Mouse (Mus musculus) liver, embryonic 15.5 days (tissue): ENCODE measurements at regions not wholly inside any gene's neighbourhood (a gene's known extent, or its start where the extent isn't known, plus 50 kb on each side); places are given as distances from the start of the nearest gene placed in this dataset.
"Not testable (repeated sequence)": the region's sequence is repeated elsewhere in the genome, so short reads cannot be mapped to it uniquely, and the experiment has no call there.

Source experiments
- ATAC-seq: fragments of 200-750 bp; cut with Nextera tagmentation; 2 replicates; pipeline ENCODE4 v1.8.0; 2017; ENCODE audit warnings: moderate number of reproducible peaks, mild to moderate bottlenecking, moderate library complexity; ENCODE audit not compliant: insufficient read depth
- H3K27ac ChIP-seq: fragments of 300-500 bp; sonication (generic); replicated peaks from 2 replicates; pipeline ENCODE4 v1.5.1; 2015; ENCODE audit warnings: mild to moderate bottlenecking, inconsistent platforms
- H3K27me3 ChIP-seq: fragments of 300-500 bp; sonication (generic); 2 replicates; pipeline ENCODE4 v1.6.1; 2015; ENCODE audit warnings: mild to moderate bottlenecking, inconsistent platforms
- H3K36me3 ChIP-seq: fragments of 300-500 bp; sonication (generic); replicated peaks from 2 replicates; pipeline ENCODE4 v1.6.1; 2015; ENCODE audit warnings: moderate library complexity, mild to moderate bottlenecking, inconsistent platforms
- H3K4me1 ChIP-seq: fragments of 300-500 bp; sonication (generic); replicated peaks from 2 replicates; pipeline ENCODE4 v1.6.1; 2015; ENCODE audit warnings: inconsistent platforms
- H3K4me2 ChIP-seq: fragments of 300-500 bp; sonication (generic); 2 replicates; pipeline ENCODE4 v1.6.1; 2015; ENCODE audit warnings: moderate library complexity, mild to moderate bottlenecking, inconsistent platforms
- H3K4me3 ChIP-seq: fragments of 300-500 bp; sonication (generic); replicated peaks from 2 replicates; pipeline ENCODE4 v1.5.1; 2015; ENCODE audit warnings: mild to moderate bottlenecking, inconsistent platforms
- H3K9ac ChIP-seq: fragments of 300-500 bp; sonication (generic); 2 replicates; pipeline ENCODE4 v1.6.1; 2015; ENCODE audit warnings: moderate library complexity, mild to moderate bottlenecking, inconsistent platforms
- H3K9me3 ChIP-seq: fragments of 300-500 bp; sonication (generic); replicated peaks from 2 replicates; pipeline ENCODE4 v1.6.1; 2016; ENCODE audit warnings: inconsistent platforms
- WGBS: fragments of 180-500 bp; shearing (Covaris S2); methylation state at CpG from one replicate; pipeline ENCODE4 v1.1.7; 2015; ENCODE audit warnings: mixed read lengths; ENCODE audit not compliant: insufficient replicate concordance; 5-methylcytosine and 5-hydroxymethylcytosine counted together

DNA sequence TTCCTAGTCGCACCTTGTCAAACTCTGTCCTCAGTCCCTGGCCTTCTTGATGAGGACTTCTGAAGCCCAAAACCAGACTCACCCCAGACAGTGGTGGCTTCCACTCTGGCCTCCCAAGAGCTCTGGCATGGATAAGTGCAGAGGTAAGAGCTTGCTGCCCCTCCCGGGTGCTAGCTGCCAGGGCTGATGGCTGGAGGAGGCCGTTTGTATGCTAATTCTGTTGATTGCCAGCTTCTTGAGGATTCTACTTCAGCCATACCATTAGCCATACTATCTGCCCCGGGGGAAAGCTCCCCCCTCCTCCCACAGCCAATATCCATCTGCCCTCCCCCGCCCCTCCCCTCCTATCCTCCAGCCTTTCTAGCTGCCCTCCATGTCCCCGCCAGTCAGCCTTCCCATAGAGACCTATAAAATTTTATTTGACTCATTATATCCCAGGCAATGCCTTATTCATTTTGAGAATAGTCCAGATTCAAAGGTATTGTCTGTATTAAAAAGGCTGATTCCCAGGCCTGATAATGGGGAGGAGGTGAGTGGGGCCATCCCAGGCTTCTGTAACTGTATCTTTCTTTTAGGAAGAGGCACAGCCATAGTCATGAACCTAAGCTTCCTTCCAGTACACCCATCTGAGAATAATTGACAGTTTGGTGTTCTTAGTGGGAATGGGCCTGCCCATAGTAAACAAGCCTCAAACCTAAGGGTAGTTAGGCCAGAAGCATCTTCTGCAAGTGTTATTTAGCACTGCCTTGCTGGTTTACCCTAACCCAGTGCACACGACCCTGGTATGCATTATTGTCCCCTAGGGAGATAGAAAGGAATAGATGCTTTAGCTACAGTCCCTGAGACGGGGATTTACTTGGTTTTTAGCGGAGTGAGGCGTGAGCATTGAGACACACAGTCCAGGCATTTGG is 239.2 kb upstream of the 1700012A03Rik start:
- WGBS = 52% methylated on average over 10 of the region's 10 CpGs
- Histone ChIP-seq H3K27ac (no peak overlapping the region), H3K36me3 (no peaks in the 10 kb centered on the region), H3K27me3 (no peaks in the 10 kb centered on the region), H3K4me2 (no peak overlapping the region), H3K4me1 (0 out of 2 replicates have a peak, but pooled peaks cover 7% of the 10 kb centered on the region), H3K4me3 (no peak overlapping the region), H3K9me3 (no peaks in the 10 kb centered on the region), H3K9ac (no peak overlapping the region)
- ATAC-seq = no peak

DNA sequence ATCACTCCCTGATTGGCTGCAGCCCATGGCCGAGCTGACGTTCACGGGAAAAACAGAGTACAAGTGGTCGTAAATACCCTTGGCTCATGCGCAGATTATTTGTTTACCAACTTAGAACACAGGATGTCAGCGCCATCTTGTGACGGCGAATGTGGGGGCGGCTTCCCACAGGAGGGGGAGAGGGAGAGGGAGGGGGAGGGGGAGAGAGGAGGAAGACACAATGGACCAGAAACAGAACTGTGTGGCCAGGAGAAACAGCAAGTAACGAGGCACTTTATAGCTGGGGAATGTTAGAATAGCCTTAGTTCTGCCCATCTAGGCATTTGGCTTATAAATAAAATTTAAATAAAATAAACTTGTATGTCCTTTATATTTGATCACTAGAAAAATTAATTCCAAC is 240.7 kb upstream of the Podxl start:
- not testable (repeated sequence) for H3K4me3 ChIP-seq, H3K27ac ChIP-seq, H3K36me3 ChIP-seq, H3K9me3 ChIP-seq, ATAC-seq, H3K9ac ChIP-seq, H3K27me3 ChIP-seq, H3K4me2 ChIP-seq, H3K4me1 ChIP-seq
- WGBS = 75% methylated on average over 5 of the region's 10 CpGs

- not testable (repeated sequence) for H3K4me2 ChIP-seq, H3K4me1 ChIP-seq, H3K27ac ChIP-seq, H3K27me3 ChIP-seq, ATAC-seq, H3K9me3 ChIP-seq, H3K36me3 ChIP-seq, H3K9ac ChIP-seq, H3K4me3 ChIP-seq
- 57% methylated on average over 12 of the region's 24 CpGs for WGBS
Observed at GRCm38 (mm10) chr6:31803222-31803621, 239.4 kb upstream of the Podxl start.

- Histone ChIP-seq H3K9me3 (no peaks in the 10 kb centered on the region), H3K36me3 (no peaks in the 10 kb centered on the region), H3K4me3 (no peak overlapping the region), H3K27ac (no peak overlapping the region), H3K4me2 (no peak overlapping the region), H3K4me1 (no peaks in the 10 kb centered on the region), H3K9ac (no peak overlapping the region), H3K27me3 (no peaks in the 10 kb centered on the region)
- WGBS = 57% methylated on average over 7 of the region's 7 CpGs
- no peak for ATAC-seq
Observed at GRCm38 (mm10) chr6:31791547-31791946, 227.8 kb upstream of the Podxl start.

GRCm38 (mm10) chr6:31790906-31791305 is 227.1 kb upstream of the Podxl start:
- Histone ChIP-seq H3K4me1 (no peaks in the 10 kb centered on the region), H3K27ac (no peak overlapping the region), H3K9ac (no peak overlapping the region), H3K36me3 (no peaks in the 10 kb centered on the region), H3K9me3 (no peaks in the 10 kb centered on the region), H3K4me2 (no peak overlapping the region), H3K27me3 (no peaks in the 10 kb centered on the region), H3K4me3 (no peak overlapping the region)
- ATAC-seq = no peak
- 49% methylated on average over 2 of the region's 2 CpGs for WGBS

DNA sequence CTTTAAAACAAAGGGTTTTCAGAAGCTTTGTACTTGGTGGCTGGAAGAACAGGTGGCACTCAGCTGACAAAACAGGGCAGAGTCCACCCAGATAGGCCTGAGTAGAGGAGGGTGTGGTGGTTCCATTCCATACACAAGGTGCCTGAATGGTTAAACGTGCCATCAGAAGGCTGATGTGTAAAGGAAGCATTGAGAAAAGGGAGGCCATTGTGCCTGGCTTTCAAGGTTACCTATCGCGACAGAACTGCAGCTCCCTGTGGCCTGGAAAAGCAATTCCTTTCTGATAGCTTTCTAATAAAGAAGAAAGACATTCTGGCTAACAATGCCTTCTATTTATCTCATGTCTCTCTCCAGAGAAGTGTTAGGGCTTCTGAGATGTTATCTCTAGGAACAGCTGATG is 213.1 kb upstream of the Podxl start:
- Histone ChIP-seq H3K4me3 (no peak overlapping the region), H3K9me3 (no peaks in the 10 kb centered on the region), H3K27ac (no peak overlapping the region), H3K9ac (no peak overlapping the region), H3K4me2 (no peak overlapping the region), H3K36me3 (no peaks in the 10 kb centered on the region), H3K27me3 (no peaks in the 10 kb centered on the region), H3K4me1 (no peaks in the 10 kb centered on the region)
- 30% methylated on average over 3 of the region's 3 CpGs for WGBS
- no peak for ATAC-seq

GRCm38 (mm10) chr6:31771916-31772315 is 208.1 kb upstream of the Podxl start:
- H3K9me3 ChIP-seq = no peaks in the 10 kb centered on the region
- no peaks in the 10 kb centered on the region for H3K36me3 ChIP-seq
- no peak for ATAC-seq
- no peak overlapping the region for H3K27ac ChIP-seq
- no peaks in the 10 kb centered on the region for H3K27me3 ChIP-seq
- no peak overlapping the region for H3K4me2 ChIP-seq
- no peak overlapping the region for H3K9ac ChIP-seq
- WGBS = 58% methylated on average over 2 of the region's 2 CpGs
- no peak overlapping the region for H3K4me3 ChIP-seq
- H3K4me1 ChIP-seq = no peaks in the 10 kb centered on the region

DNA sequence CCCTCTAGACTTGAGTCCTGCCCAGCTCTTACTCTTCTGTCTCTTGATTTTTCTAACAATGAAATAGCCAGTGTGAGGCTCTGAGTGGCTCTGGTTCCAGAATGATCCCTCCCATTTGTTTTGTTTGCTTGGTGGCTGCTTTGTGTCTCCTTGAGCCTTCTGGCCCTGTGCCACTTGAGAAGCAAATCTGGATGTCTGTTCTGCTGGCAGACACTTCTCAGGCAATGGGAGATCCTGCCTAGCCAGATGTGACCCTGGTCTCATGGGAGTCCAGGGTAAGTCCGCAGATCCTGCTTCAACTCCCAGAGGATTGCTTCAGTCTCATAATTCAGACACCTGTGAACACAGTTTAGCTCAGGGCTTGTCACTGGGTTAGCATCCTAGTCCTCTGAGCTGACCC is 181.8 kb upstream of the Podxl start:
- Histone ChIP-seq H3K9ac (no peak overlapping the region), H3K9me3 (no peaks in the 10 kb centered on the region), H3K27me3 (no peaks in the 10 kb centered on the region), H3K27ac (no peak overlapping the region), H3K4me3 (no peak overlapping the region), H3K36me3 (no peaks in the 10 kb centered on the region), H3K4me1 (no peaks in the 10 kb centered on the region), H3K4me2 (no peak overlapping the region)
- WGBS = 59% methylated on average over 1 of the region's 1 CpGs
- ATAC-seq = no peak

DNA sequence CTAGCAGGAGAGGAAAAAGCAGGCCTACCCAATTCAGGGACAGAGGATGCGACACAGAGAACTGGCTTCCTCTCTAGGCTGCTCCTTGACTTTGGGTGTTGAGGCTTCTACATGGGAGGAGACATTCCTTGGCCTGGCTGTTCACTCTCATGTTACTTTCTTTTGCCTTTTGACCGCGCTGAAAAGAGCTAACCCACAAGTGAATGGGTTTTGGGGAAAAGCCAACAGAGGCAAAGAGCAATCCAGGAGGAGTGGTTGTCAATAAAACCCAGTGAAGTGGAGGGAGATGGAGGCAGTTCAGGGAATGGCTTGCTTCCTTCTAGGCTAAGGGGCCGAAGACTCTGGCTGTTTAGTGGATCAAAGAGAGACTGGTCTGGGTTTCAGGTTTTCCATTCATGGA is 167.6 kb upstream of the Podxl start:
- Histone ChIP-seq H3K4me3 (no peak overlapping the region), H3K4me2 (no peak overlapping the region), H3K27me3 (no peaks in the 10 kb centered on the region), H3K36me3 (no peaks in the 10 kb centered on the region), H3K9ac (no peak overlapping the region), H3K27ac (no peak overlapping the region), H3K4me1 (no peaks in the 10 kb centered on the region), H3K9me3 (no peaks in the 10 kb centered on the region)
- no peak for ATAC-seq
- WGBS = 65% methylated on average over 4 of the region's 4 CpGs

GRCm38 (mm10) chr6:31719614-31720013 is 155.8 kb upstream of the Podxl start:
- H3K4me1 ChIP-seq = no peaks in the 10 kb centered on the region
- H3K4me3 ChIP-seq = no peak overlapping the region
- H3K36me3 ChIP-seq = no peaks in the 10 kb centered on the region
- H3K27me3 ChIP-seq = no peaks in the 10 kb centered on the region
- H3K27ac ChIP-seq = no peak overlapping the region
- no peak for ATAC-seq
- no peak overlapping the region for H3K4me2 ChIP-seq
- 63% methylated on average over 9 of the region's 9 CpGs for WGBS
- no peaks in the 10 kb centered on the region for H3K9me3 ChIP-seq
- H3K9ac ChIP-seq = no peak overlapping the region

GRCm38 (mm10) chr6:31718843-31719242 is 155.1 kb upstream of the Podxl start:
- Histone ChIP-seq H3K27ac (no peak overlapping the region), H3K4me3 (no peak overlapping the region), H3K4me2 (no peak overlapping the region), H3K4me1 (no peaks in the 10 kb centered on the region), H3K27me3 (no peaks in the 10 kb centered on the region), H3K9ac (no peak overlapping the region), H3K36me3 (no peaks in the 10 kb centered on the region), H3K9me3 (no peaks in the 10 kb centered on the region)
- ATAC-seq = no peak
- 67% methylated on average over 4 of the region's 4 CpGs for WGBS

- Histone ChIP-seq H3K4me1 (no peaks in the 10 kb centered on the region), H3K9me3 (no peaks in the 10 kb centered on the region), H3K27ac (no peak overlapping the region), H3K36me3 (no peaks in the 10 kb centered on the region), H3K9ac (no peak overlapping the region), H3K27me3 (no peaks in the 10 kb centered on the region), H3K4me2 (no peak overlapping the region), H3K4me3 (no peak overlapping the region)
- ATAC-seq = no peak
- WGBS = 20% methylated on average over 12 of the region's 12 CpGs
Observed at GRCm38 (mm10) chr6:31717531-31717930, 153.8 kb upstream of the Podxl start.
